Mouse (Mus musculus): ENCODE data around the gene Chd4. TPM values are rescaled to one million over a fixed set of nuclear protein-coding genes. Genes with fewer than 3 reads are reported as not detected.
A peak's percentile ranks its signal among the peaks of the same experiment; 100 is the strongest.

Chd4 gene
- polyA plus RNA-seq, 1 experiment from 2014 or later, result 105 TPM

DNA sequence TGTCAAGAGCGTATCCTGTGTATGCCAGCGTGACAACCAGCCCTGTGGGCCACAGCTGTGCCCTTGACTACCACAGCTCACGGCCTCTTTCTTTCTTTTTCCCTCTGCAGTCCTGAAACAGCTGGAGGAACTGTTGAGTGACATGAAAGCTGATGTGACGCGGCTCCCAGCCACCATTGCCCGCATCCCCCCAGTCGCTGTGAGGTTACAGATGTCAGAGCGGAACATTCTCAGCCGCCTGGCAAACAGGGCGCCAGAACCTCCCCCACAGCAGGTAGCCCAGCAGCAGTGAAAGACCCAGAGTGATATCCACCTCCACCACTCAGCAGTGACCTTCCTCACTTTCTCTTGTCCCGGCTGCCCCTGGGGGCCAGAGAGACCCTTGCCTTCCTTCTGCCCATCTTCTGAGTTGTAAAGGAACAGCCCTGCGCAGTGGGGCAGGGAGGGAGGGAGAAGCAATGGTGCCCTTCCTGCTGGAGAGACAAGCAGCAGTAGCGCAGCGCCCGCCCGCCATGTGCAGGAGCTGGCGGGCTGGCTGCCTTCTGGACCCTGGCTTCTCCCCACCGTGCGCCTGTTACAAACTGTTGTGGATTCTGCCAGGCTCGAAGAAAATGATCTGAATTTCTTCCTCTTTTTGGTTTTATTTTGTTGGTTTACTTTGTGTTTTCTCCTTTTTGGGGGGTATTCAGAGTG, 34.1 kb downstream of the Chd4 start:
- no peak overlapping the region for H3K4me3 ChIP-seq
- H3K9me3 ChIP-seq, result no peaks in the 10 kb centered on the region
- H3K4me2 ChIP-seq, result no peak overlapping the region
- H3K27me3 ChIP-seq (replicated peaks), result no peaks in the 10 kb centered on the region
- ATAC-seq (replicated peaks), result no peak
- H3K36me3 ChIP-seq (replicated peaks), result peaks cover 52% of the 10 kb centered on the region
- H3K4me1 ChIP-seq, result peaks cover 16% of the 10 kb centered on the region
- no peak overlapping the region for H3K27ac ChIP-seq
- H3K9ac ChIP-seq, result no peak overlapping the region
- WGBS, result 83% methylated on average over 20 of the region's 20 CpGs

GRCm38 (mm10) chr6:125131302-125132156, 35.7 kb downstream of the Chd4 start, which contains the start of gene Nop2:
Nop2 (plus strand) TSS chr6:125131909.
- no peaks in the 10 kb centered on the region for H3K9me3 ChIP-seq
- peak within 1 kb of the TSS; percentile 67 for H3K4me2 ChIP-seq
- no peaks in the 10 kb centered on the region for H3K27me3 ChIP-seq (replicated peaks)
- H3K27ac ChIP-seq, result peak within 1 kb of the TSS; percentile 87
- H3K4me1 ChIP-seq, result peaks cover 16% of the 10 kb centered on the region
- peak within 1 kb of the TSS; percentile 68 for H3K9ac ChIP-seq
- ATAC-seq (replicated peaks), result peak; percentile 94
- peak within 1 kb of the TSS; percentile 67 for H3K4me3 ChIP-seq
- H3K36me3 ChIP-seq (replicated peaks), result peaks cover 44% of the 10 kb centered on the region
- under 1% methylated on average over 66 of the region's 66 CpGs for WGBS

DNA sequence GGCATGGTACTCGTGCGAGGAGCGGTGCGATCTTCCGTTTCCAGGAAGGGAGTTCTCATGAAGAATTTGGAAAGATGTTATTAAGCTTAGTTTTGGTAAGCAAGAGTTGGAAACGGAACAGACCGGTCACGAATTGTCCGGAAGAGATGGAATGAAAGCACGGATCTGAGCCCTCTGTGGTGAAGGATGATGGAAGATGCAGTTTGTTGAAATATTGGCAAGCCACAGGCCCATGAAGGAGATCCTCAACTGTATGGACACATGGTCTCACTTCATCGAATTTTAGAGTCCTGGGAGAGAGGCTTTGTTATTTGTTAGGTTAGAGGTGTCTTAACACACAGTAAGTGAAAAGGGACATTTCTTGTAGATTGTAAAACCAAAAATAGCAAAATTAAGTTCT, 36.7 kb downstream of the Chd4 start:
- 10% methylated on average over 11 of the region's 11 CpGs for WGBS
- H3K4me3 ChIP-seq, result peak overlapping the region; percentile 67
- H3K36me3 ChIP-seq (replicated peaks), result peaks cover 44% of the 10 kb centered on the region
- H3K4me2 ChIP-seq, result peak overlapping the region; percentile 67
- H3K4me1 ChIP-seq, result peaks cover 16% of the 10 kb centered on the region
- H3K9me3 ChIP-seq, result no peaks in the 10 kb centered on the region
- H3K27ac ChIP-seq, result no peak overlapping the region
- peak overlapping the region; percentile 68 for H3K9ac ChIP-seq
- no peaks in the 10 kb centered on the region for H3K27me3 ChIP-seq (replicated peaks)
- ATAC-seq (replicated peaks), result no peak

- no peak overlapping the region for H3K4me3 ChIP-seq
- H3K9me3 ChIP-seq, result no peaks in the 10 kb centered on the region
- H3K27ac ChIP-seq, result no peak overlapping the region
- peaks cover 52% of the 10 kb centered on the region for H3K36me3 ChIP-seq (replicated peaks)
- 87% methylated on average over 19 of the region's 19 CpGs for WGBS
- H3K9ac ChIP-seq, result no peak overlapping the region
- no peaks in the 10 kb centered on the region for H3K27me3 ChIP-seq (replicated peaks)
- peaks cover 12% of the 10 kb centered on the region for H3K4me1 ChIP-seq
- no peak for ATAC-seq (replicated peaks)
- no peak overlapping the region for H3K4me2 ChIP-seq
These were observed 41.4 kb downstream of the Chd4 start for GRCm38 (mm10) chr6:125137002-125137671.

DNA sequence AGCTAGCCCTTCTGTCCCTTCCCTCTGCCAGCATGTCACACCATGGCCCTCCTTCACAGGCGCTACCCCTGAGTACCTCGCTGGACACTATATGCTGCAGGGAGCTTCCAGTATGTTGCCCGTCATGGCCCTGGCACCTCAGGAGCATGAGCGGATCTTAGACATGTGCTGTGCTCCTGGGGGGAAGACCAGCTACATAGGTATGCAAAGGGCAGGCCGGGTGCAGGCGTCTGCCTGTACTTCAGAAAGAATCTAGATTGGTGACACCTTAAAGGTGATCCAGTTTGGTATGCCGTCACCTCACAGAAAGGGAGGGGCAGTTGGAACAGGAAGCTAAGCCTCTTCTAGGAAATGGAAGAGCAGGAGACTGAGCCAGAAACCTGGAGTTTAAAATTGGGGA, 44.0 kb downstream of the Chd4 start:
- peaks cover 54% of the 10 kb centered on the region for H3K36me3 ChIP-seq (replicated peaks)
- H3K4me3 ChIP-seq, result no peak overlapping the region
- no peak overlapping the region for H3K27ac ChIP-seq
- peaks cover 7% of the 10 kb centered on the region for H3K4me1 ChIP-seq
- H3K9me3 ChIP-seq, result no peaks in the 10 kb centered on the region
- WGBS, result 93% methylated on average over 7 of the region's 7 CpGs
- H3K9ac ChIP-seq, result no peak overlapping the region
- H3K27me3 ChIP-seq (replicated peaks), result no peaks in the 10 kb centered on the region
- H3K4me2 ChIP-seq, result no peak overlapping the region
- ATAC-seq (replicated peaks), result no peak

GRCm38 (mm10) chr6:125142436-125142835, 46.7 kb downstream of the Chd4 start:
- whole genome bisulfite sequencing, result 94% methylated on average over 8 of the region's 8 CpGs
- ATAC-seq (replicated peaks), result no peak
- Histone ChIP-seq H3K27ac (no peak overlapping the region), H3K4me1 (peaks cover 28% of the 10 kb centered on the region), H3K4me3 (no peak overlapping the region), H3K36me3 (replicated peaks) (peaks cover 38% of the 10 kb centered on the region), H3K9ac (no peak overlapping the region), H3K27me3 (replicated peaks) (no peaks in the 10 kb centered on the region), H3K9me3 (no peaks in the 10 kb centered on the region), H3K4me2 (no peak overlapping the region)

- no peak overlapping the region for H3K4me3 ChIP-seq
- no peak overlapping the region for H3K9ac ChIP-seq
- H3K4me1 ChIP-seq, result peaks cover 35% of the 10 kb centered on the region
- no peak overlapping the region for H3K27ac ChIP-seq
- no peaks in the 10 kb centered on the region for H3K27me3 ChIP-seq (replicated peaks)
- no peak for ATAC-seq (replicated peaks)
- H3K9me3 ChIP-seq, result no peaks in the 10 kb centered on the region
- peaks cover 34% of the 10 kb centered on the region for H3K36me3 ChIP-seq (replicated peaks)
- WGBS, result 82% methylated on average over 3 of the region's 3 CpGs
- no peak overlapping the region for H3K4me2 ChIP-seq
These were observed 47.3 kb downstream of the Chd4 start for GRCm38 (mm10) chr6:125143128-125143527.

GRCm38 (mm10) chr6:125143904-125144303, 48.1 kb downstream of the Chd4 start:
- no peaks in the 10 kb centered on the region for H3K27me3 ChIP-seq (replicated peaks)
- no peak overlapping the region for H3K4me3 ChIP-seq
- peaks cover 42% of the 10 kb centered on the region for H3K4me1 ChIP-seq
- no peak overlapping the region for H3K4me2 ChIP-seq
- peaks cover 34% of the 10 kb centered on the region for H3K36me3 ChIP-seq (replicated peaks)
- H3K9ac ChIP-seq, result no peak overlapping the region
- no peak for ATAC-seq (replicated peaks)
- 84% methylated on average over 9 of the region's 9 CpGs for WGBS
- H3K27ac ChIP-seq, result peak overlapping the region; percentile 92; the same call in 1 of the 2 replicates
- no peaks in the 10 kb centered on the region for H3K9me3 ChIP-seq

DNA sequence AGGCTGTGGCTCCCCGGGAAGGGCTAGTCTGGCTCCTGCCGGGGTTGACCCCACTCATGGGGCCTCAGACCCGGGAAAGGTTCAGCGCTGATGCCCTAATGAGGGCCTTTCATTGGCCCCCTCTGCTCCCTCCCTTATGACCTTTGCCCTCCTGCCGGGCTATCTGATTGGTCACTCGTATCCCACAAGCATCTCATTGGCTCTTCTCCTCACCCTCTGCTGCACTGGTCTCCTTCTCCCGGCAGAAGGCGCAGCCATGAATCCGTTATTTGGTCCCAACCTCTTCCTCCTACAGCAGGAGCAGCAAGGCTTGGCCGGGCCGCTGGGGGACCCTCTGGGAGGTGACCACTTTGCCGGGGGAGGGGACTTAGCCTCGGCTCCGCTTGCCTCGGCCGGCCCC, 49.2 kb downstream of the Chd4 start, which contains the start of gene Iffo1:
TSS of gene Iffo1 (plus strand) at position 241 of the 400 bp plus-strand sequence.
- peak; percentile 96 for ATAC-seq (replicated peaks)
- peaks cover 48% of the 10 kb centered on the region for H3K4me1 ChIP-seq
- peak within 1 kb of the TSS; percentile 82 for H3K4me3 ChIP-seq
- H3K4me2 ChIP-seq, result peak within 1 kb of the TSS; percentile 96
- peak within 1 kb of the TSS; percentile 92 for H3K27ac ChIP-seq
- 0% methylated on average over 16 of the region's 16 CpGs for WGBS
- H3K9me3 ChIP-seq, result no peaks in the 10 kb centered on the region
- H3K9ac ChIP-seq, result peak within 1 kb of the TSS; percentile 96
- peaks cover 31% of the 10 kb centered on the region for H3K36me3 ChIP-seq (replicated peaks)
- H3K27me3 ChIP-seq (replicated peaks), result no peaks in the 10 kb centered on the region

DNA sequence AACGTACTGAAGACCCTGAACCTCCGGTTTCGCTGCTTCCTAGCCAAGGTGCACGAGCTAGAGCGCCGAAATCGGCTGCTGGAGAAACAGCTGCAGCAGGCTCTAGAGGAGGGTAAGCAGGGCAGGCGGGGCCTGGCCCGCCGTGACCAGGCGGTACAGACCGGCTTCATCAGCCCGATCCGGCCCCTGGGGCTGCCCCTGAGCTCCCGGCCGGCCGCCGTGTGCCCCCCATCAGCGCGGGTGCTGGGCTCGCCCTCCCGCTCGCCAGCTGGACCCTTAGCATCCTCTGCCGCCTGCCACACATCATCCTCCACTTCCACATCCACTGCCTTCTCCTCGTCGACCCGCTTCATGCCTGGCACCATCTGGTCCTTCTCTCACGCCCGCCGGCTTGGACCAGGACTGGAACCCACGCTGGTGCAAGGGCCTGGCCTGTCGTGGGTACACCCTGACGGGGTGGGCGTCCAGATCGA, 49.7 kb downstream of the Chd4 start:
- no peaks in the 10 kb centered on the region for H3K27me3 ChIP-seq (replicated peaks)
- H3K36me3 ChIP-seq (replicated peaks), result peaks cover 27% of the 10 kb centered on the region
- peak overlapping the region; percentile 92 for H3K27ac ChIP-seq
- peak overlapping the region; percentile 96 for H3K4me2 ChIP-seq
- H3K4me1 ChIP-seq, result peaks cover 48% of the 10 kb centered on the region
- H3K9ac ChIP-seq, result peak overlapping the region; percentile 96
- ATAC-seq (replicated peaks), result no peak; the same call in 1 of the 2 replicates
- H3K9me3 ChIP-seq, result no peaks in the 10 kb centered on the region
- peak overlapping the region; percentile 82 for H3K4me3 ChIP-seq
- WGBS, result under 1% methylated on average over 35 of the region's 35 CpGs

GRCm38 (mm10) chr6:125146148-125146547, 50.4 kb downstream of the Chd4 start:
- peaks cover 21% of the 10 kb centered on the region for H3K36me3 ChIP-seq (replicated peaks)
- H3K27me3 ChIP-seq (replicated peaks), result no peaks in the 10 kb centered on the region
- no peak for ATAC-seq (replicated peaks)
- peak overlapping the region; percentile 96 for H3K9ac ChIP-seq
- no peaks in the 10 kb centered on the region for H3K9me3 ChIP-seq
- peaks cover 48% of the 10 kb centered on the region for H3K4me1 ChIP-seq
- peak overlapping the region; percentile 96 for H3K4me2 ChIP-seq
- H3K27ac ChIP-seq, result peak overlapping the region; percentile 92; the same call in 1 of the 2 replicates
- whole genome bisulfite sequencing, result 42% methylated on average over 7 of the region's 7 CpGs
- peak overlapping the region; percentile 82 for H3K4me3 ChIP-seq

- Histone ChIP-seq H3K4me3 (peak overlapping the region; percentile 82), H3K4me2 (peak overlapping the region; percentile 96), H3K4me1 (peaks cover 48% of the 10 kb centered on the region), H3K36me3 (replicated peaks) (peaks cover 15% of the 10 kb centered on the region), H3K27me3 (replicated peaks) (no peaks in the 10 kb centered on the region), H3K27ac (no peak overlapping the region), H3K9me3 (no peaks in the 10 kb centered on the region), H3K9ac (0 out of 2 replicates have a peak overlapping the region, but pooled peaks have one; percentile 32)
- WGBS, result 76% methylated on average over 4 of the region's 4 CpGs
- ATAC-seq (replicated peaks), result no peak
These were observed 51.0 kb downstream of the Chd4 start for GRCm38 (mm10) chr6:125146797-125147196.
